Mouse (Mus musculus) C2C12 (cell line): ENCODE data around the gene Tmem256.

Source experiments
- CEBPB ChIP-seq: IDR thresholded peaks from one replicate; pipeline ENCODE4 v1.6.1; 2011; ENCODE audit warnings: low read depth, mild to moderate bottlenecking, control low read depth, moderate library complexity
- CTCF ChIP-seq: IDR thresholded peaks from one replicate; pipeline ENCODE4 v1.5.1; 2011; ENCODE audit not compliant: control insufficient read depth, insufficient read depth, insufficient read length
- MAX ChIP-seq: IDR thresholded peaks from one replicate; pipeline ENCODE4 v1.6.1; 2011; ENCODE audit warnings: mild to moderate bottlenecking, control low read depth
- USF1 ChIP-seq: IDR thresholded peaks from one replicate; pipeline ENCODE4 v1.6.1; 2011; ENCODE audit warnings: low read depth, mild to moderate bottlenecking, control low read depth, moderate library complexity

GRCm38 (mm10) chr11:69848021-69848420 is 9.7 kb downstream of the Tmem256 start:
- no peak for TF ChIP-seq CTCF
- TF ChIP-seq USF1, result no peak
- TF ChIP-seq MAX, result no peak
- no peak for TF ChIP-seq CEBPB
